In the genomic region with DNA sequence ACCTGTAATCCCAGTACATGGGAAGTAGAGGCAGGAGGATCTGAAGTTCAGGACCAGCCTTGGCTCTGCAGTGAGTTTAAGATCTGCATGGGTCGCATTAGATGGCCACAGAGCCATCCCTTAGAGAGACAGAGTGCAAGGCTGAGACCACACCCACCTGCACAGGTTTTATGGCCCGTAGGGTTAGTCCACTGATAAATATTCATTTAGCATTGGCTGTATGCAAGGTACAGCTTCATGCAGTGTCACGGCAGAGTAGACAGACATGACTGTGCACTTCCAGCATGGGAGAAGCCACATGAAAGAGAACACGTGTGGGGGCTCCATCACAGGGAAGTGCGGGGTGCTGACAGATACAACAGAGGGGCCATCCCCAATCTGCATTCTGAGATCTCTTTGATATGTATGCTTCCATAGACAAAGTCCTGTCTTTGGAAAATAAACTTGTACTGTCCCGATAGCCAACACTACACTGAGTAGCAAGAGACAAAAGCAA, we compare ENCODE assay signal across 14 mouse cellular contexts. TPM values are rescaled to one million over a fixed set of nuclear protein-coding genes. Genes with fewer than 3 reads are reported as not detected.
"Had no signal": no experiment of that assay in that cellular context is flagged by ENCODE, and none has a peak within 500 bp of the region (broad histone marks: within the 10 kb centered on the region; RNA-seq: fewer than 3 reads in every experiment).

No protein-coding gene starts in this region.

- H3K4me2 ChIP-seq: limb, embryonic 13.5 days; midbrain, embryonic 12.5 days; neural tube, embryonic 13.5 days had no signal

- DNase-seq: kidney, postnatal 14 days; left cerebral cortex, postnatal 4 days; lung, adult 18-20 months; retina, postnatal 1 day; right cerebral cortex, postnatal 4 days; spleen, adult 18-20 months had no signal

- H3K9me3 ChIP-seq: limb, embryonic 13.5 days; midbrain, embryonic 12.5 days; neural tube, embryonic 13.5 days had no signal

- H3K27me3 ChIP-seq: limb, embryonic 13.5 days; neural tube, embryonic 13.5 days had no signal

- H3K27ac ChIP-seq: limb, embryonic 13.5 days; liver, embryonic 14.5 days; midbrain, embryonic 12.5 days; neural tube, embryonic 13.5 days had no signal

- H3K4me3 ChIP-seq: limb, embryonic 13.5 days; midbrain, embryonic 12.5 days; neural tube, embryonic 13.5 days had no signal

- H3K9ac ChIP-seq: limb, embryonic 13.5 days; liver, embryonic 14.5 days; midbrain, embryonic 12.5 days; neural tube, embryonic 13.5 days had no signal

- H3K4me1 ChIP-seq: neural tube, embryonic 13.5 days had no signal

- H3K36me3 ChIP-seq: limb, embryonic 13.5 days; midbrain, embryonic 12.5 days; neural tube, embryonic 13.5 days had no signal

RNA-seq across cellular contexts. Expression of a gene that starts 21.5 kb away (rescaled TPM):
- total RNA-seq: layer of hippocampus, adult 8-10 months; left cerebral cortex, postnatal 10 days; megakaryocyte-erythroid progenitor cell, adult 5-6 weeks had no signal
- polyA plus RNA-seq: liver, adult 2 months had no signal
